Mouse (Mus musculus) cerebellum, adult 2 months (tissue): ENCODE data around the gene Mmp27.

Experiments
- CTCF ChIP-seq: fragments of 200-500 bp; IDR thresholded peaks from 2 replicates; pipeline ENCODE4 v1.5.1; 2011; ENCODE audit warnings: low read depth, mild to moderate bottlenecking, control low read depth, low read length, moderate library complexity, borderline replicate concordance; ENCODE audit not compliant: insufficient read depth
- POLR2A ChIP-seq: fragments of 200-500 bp; IDR thresholded peaks from 2 replicates; pipeline ENCODE4 v1.6.1; 2011; ENCODE audit warnings: low read length, control low read depth, borderline replicate concordance; ENCODE audit not compliant: insufficient read depth

GRCm38 (mm10) chr9:7590063-7590462, 18.9 kb downstream of the Mmp27 start:
- TF ChIP-seq CTCF (no peak), POLR2A (no peak)
